Mouse (Mus musculus): ENCODE data around the gene Slc13a2. TPM values are rescaled to one million over a fixed set of nuclear protein-coding genes. Genes with fewer than 3 reads are reported as not detected.
A peak's percentile ranks its signal among the peaks of the same experiment; 100 is the strongest.

The Slc13a2 gene
- total RNA-seq, 1 experiment = 0.13 TPM

DNA sequence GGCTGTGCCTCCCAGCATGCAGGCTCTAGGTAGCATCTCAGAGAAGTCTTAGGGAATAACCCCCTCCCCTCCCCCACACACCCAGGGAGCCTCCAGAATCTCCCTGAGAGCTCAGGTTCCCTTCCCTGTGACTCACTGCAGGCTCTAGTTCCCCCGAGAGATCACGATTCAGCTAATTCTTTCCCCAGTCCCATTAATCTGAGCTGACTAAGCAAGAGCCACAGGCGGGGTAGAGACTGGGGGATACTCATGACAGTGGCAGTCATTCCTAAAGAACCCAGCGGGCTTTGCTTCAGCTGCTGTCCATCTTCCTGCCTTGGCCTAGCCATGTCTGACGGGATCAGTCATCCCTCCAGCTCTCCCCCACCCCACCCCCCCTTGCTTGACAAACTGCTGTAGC is 39.3 kb downstream of the Slc13a2 start:
- in situ Hi-C loops (cut with MboI; ENCODE audit: low sequenced_read_pairs in 2 of 2, unreplicated experiment in 2 of 2) = no loop called here
- Histone ChIP-seq H3K4me1 (ENCODE audit: control insufficient read depth in 2 of 2, insufficient read depth in 2 of 2, low read length in 2 of 2, poor library complexity in 1 of 2) (peaks cover 0 to 7% of the 10 kb centered on the region in 2 experiments; a peak in 2 of 4 replicates), H3K9me3 (ENCODE audit: control insufficient read depth, insufficient read depth, low read depth, low read length) (no peaks in the 10 kb centered on the region), H3K9ac (ENCODE audit: insufficient read depth, low read depth, low read length, poor library complexity, severe bottlenecking) (no peak overlapping the region), H3K4me3 (ENCODE audit: insufficient read depth in 1 of 2, low read depth in 1 of 2, low read length in 2 of 2, poor library complexity in 1 of 2, severe bottlenecking in 1 of 2) (no peak overlapping the region), H3K36me3 (ENCODE audit: control insufficient read depth, insufficient read depth, low read length, poor library complexity, severe bottlenecking) (no peaks in the 10 kb centered on the region), H3K27ac (ENCODE audit: insufficient read depth, low read depth, low read length, poor library complexity, severe bottlenecking) (no peak overlapping the region)
- DNase-seq (ENCODE audit: low read depth, low spot score) = no peak
- TF ChIP-seq MAFK (IDR thresholded peaks at IDR 0.05; ENCODE audit: insufficient read depth, low read depth, low read length) (peak; percentile 42; the same call in 1 of the 2 replicates), HCFC1 (IDR thresholded peaks at IDR 0.05; ENCODE audit: borderline replicate concordance, insufficient read depth, low read length) (no peak)

- in situ Hi-C loops (cut with MboI; ENCODE audit: low sequenced_read_pairs in 2 of 2, unreplicated experiment in 2 of 2) = no loop called here
- H3K4me1 ChIP-seq (ENCODE audit: control insufficient read depth in 2 of 2, insufficient read depth in 2 of 2, low read length in 2 of 2, poor library complexity in 1 of 2) = peaks cover 0 to 10% of the 10 kb centered on the region in 2 experiments; a peak in 2 of 4 replicates
- H3K36me3 ChIP-seq (ENCODE audit: control insufficient read depth, insufficient read depth, low read length, poor library complexity, severe bottlenecking) = no peaks in the 10 kb centered on the region
- H3K27ac ChIP-seq (ENCODE audit: insufficient read depth, low read depth, low read length, poor library complexity, severe bottlenecking) = no peak overlapping the region
- H3K4me3 ChIP-seq (ENCODE audit: insufficient read depth in 1 of 2, low read depth in 1 of 2, low read length in 2 of 2, poor library complexity in 1 of 2, severe bottlenecking in 1 of 2) = no peak overlapping the region
- TF ChIP-seq CHD2 (IDR thresholded peaks at IDR 0.05; ENCODE audit: low read depth, low read length) (no peak), ZNF384 (IDR thresholded peaks at IDR 0.05; ENCODE audit: low read depth, low read length) (no peak), HCFC1 (IDR thresholded peaks at IDR 0.05; ENCODE audit: borderline replicate concordance, insufficient read depth, low read length) (no peak), ZC3H11A (IDR thresholded peaks at IDR 0.05; ENCODE audit: borderline replicate concordance, low read depth, low read length) (no peak), MAFK (IDR thresholded peaks at IDR 0.05; ENCODE audit: insufficient read depth, low read depth, low read length) (no peak)
- DNase-seq (ENCODE audit: low read depth, low spot score) = no peak
- no peaks in the 10 kb centered on the region for H3K9me3 ChIP-seq (ENCODE audit: control insufficient read depth, insufficient read depth, low read depth, low read length)
- no peak overlapping the region for H3K9ac ChIP-seq (ENCODE audit: insufficient read depth, low read depth, low read length, poor library complexity, severe bottlenecking)
These were observed 39.7 kb downstream of the Slc13a2 start for GRCm38 (mm10) chr11:78382286-78382685.

GRCm38 (mm10) chr11:78380996-78381395 is 41.0 kb downstream of the Slc13a2 start:
- H3K9ac ChIP-seq (ENCODE audit: insufficient read depth, low read depth, low read length, poor library complexity, severe bottlenecking) = no peak overlapping the region
- no peak for DNase-seq (ENCODE audit: low read depth, low spot score)
- in situ Hi-C loops (cut with MboI; ENCODE audit: low sequenced_read_pairs in 2 of 2, unreplicated experiment in 2 of 2) = no loop called here
- no peaks in the 10 kb centered on the region for H3K36me3 ChIP-seq (ENCODE audit: control insufficient read depth, insufficient read depth, low read length, poor library complexity, severe bottlenecking)
- no peak overlapping the region for H3K4me3 ChIP-seq (ENCODE audit: insufficient read depth in 1 of 2, low read depth in 1 of 2, low read length in 2 of 2, poor library complexity in 1 of 2, severe bottlenecking in 1 of 2)
- H3K27ac ChIP-seq (ENCODE audit: insufficient read depth, low read depth, low read length, poor library complexity, severe bottlenecking) = no peak overlapping the region
- no peak for TF ChIP-seq ZC3H11A (IDR thresholded peaks at IDR 0.05; ENCODE audit: borderline replicate concordance, low read depth, low read length)
- TF ChIP-seq MAFK (IDR thresholded peaks at IDR 0.05; ENCODE audit: insufficient read depth, low read depth, low read length) = no peak
- no peak for TF ChIP-seq HCFC1 (IDR thresholded peaks at IDR 0.05; ENCODE audit: borderline replicate concordance, insufficient read depth, low read length)
- TF ChIP-seq ZNF384 (IDR thresholded peaks at IDR 0.05; ENCODE audit: low read depth, low read length) = no peak
- TF ChIP-seq CHD2 (IDR thresholded peaks at IDR 0.05; ENCODE audit: low read depth, low read length) = no peak
- no peaks in the 10 kb centered on the region for H3K9me3 ChIP-seq (ENCODE audit: control insufficient read depth, insufficient read depth, low read depth, low read length)
- H3K4me1 ChIP-seq (ENCODE audit: control insufficient read depth in 2 of 2, insufficient read depth in 2 of 2, low read length in 2 of 2, poor library complexity in 1 of 2) = peaks cover 0 to 10% of the 10 kb centered on the region in 2 experiments; a peak in 2 of 4 replicates

DNA sequence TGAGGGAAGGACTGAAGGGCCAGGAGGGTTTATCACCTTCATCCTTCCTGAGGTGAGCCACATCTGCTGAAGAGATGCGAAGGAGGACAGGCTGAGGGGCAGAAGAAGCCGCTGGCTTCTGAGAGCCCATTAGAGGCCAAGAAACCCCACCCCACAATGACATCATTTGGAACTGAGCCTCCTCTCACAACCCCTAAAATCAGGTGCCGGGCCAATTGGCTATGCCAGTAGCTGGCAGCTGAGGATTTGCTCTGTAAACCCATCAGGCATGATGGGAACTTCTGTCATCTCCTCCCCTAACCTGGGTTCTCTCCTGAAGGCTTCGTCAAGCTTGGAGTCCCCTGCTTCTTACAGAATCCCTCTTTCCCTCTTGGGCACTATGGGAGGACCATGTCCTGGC is 41.7 kb downstream of the Slc13a2 start:
- in situ Hi-C loops (cut with MboI; ENCODE audit: low sequenced_read_pairs in 2 of 2, unreplicated experiment in 2 of 2) = no loop called here
- H3K4me3 ChIP-seq (ENCODE audit: insufficient read depth in 1 of 2, low read depth in 1 of 2, low read length in 2 of 2, poor library complexity in 1 of 2, severe bottlenecking in 1 of 2) = no peak overlapping the region
- H3K9me3 ChIP-seq (ENCODE audit: control insufficient read depth, insufficient read depth, low read depth, low read length) = no peaks in the 10 kb centered on the region
- no peak for DNase-seq (ENCODE audit: low read depth, low spot score)
- H3K9ac ChIP-seq (ENCODE audit: insufficient read depth, low read depth, low read length, poor library complexity, severe bottlenecking) = no peak overlapping the region
- H3K27ac ChIP-seq (ENCODE audit: insufficient read depth, low read depth, low read length, poor library complexity, severe bottlenecking) = no peak overlapping the region
- TF ChIP-seq HCFC1 (IDR thresholded peaks at IDR 0.05; ENCODE audit: borderline replicate concordance, insufficient read depth, low read length) (no peak), CHD2 (IDR thresholded peaks at IDR 0.05; ENCODE audit: low read depth, low read length) (no peak), ZC3H11A (IDR thresholded peaks at IDR 0.05; ENCODE audit: borderline replicate concordance, low read depth, low read length) (no peak), MAFK (IDR thresholded peaks at IDR 0.05; ENCODE audit: insufficient read depth, low read depth, low read length) (no peak), ZNF384 (IDR thresholded peaks at IDR 0.05; ENCODE audit: low read depth, low read length) (no peak)
- no peaks in the 10 kb centered on the region for H3K36me3 ChIP-seq (ENCODE audit: control insufficient read depth, insufficient read depth, low read length, poor library complexity, severe bottlenecking)
- peaks cover 0 to 10% of the 10 kb centered on the region in 2 experiments; a peak in 2 of 4 replicates for H3K4me1 ChIP-seq (ENCODE audit: control insufficient read depth in 2 of 2, insufficient read depth in 2 of 2, low read length in 2 of 2, poor library complexity in 1 of 2)
